Mouse (Mus musculus) heart, postnatal 0 days (tissue): ENCODE data around the gene 4931422A03Rik.

Experiments used
- CTCF ChIP-seq: IDR thresholded peaks from 2 replicates; pipeline ENCODE4 v1.5.1; 2016; ENCODE audit warnings: antibody characterized with exemption, control low read depth, low read depth
- EP300 ChIP-seq: IDR thresholded peaks from 2 replicates; pipeline ENCODE4 v1.6.1; 2016; ENCODE audit warnings: antibody characterized with exemption, low read depth

DNA sequence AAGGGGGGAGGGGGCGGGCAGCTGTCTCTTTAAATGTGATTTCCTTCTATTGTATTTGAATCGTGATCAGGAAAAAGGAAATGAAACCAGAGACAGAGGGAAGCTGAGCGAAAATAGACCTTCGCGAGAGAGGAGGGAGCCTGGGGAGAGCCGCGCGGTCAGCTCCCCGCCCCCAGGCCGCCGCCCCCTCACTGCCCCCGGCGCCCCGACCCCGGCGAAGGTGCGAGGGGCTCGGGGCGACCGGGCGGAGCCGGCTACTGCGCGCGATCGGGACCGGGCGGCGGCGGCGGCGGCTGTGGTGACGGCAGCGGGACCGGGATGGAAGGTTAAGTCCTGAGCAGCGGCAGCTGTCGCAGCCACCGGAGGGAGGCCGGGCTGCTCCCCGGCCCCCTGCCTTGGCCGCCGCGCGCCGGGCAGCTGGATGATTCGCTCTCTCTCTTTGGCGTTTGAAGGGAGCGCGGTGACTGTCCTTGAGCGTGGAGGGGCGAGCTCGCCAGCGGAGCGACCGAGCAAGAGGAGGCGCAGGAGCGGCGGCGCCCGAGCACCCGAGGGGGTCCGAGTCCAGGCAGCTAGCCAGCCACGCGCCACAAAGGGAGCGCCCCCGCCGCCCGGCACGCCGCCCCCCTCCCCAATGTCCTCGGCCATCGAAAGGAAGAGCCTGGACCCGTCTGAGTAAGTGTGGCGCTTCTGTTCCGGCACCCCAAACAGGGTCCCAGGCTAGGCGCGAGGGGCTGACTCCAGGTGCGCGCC is 57.9 kb downstream of the 4931422A03Rik start:
- TF ChIP-seq CTCF (no peak), EP300 (no peak)
